Mouse (Mus musculus) thymus, adult 2 months (tissue): ENCODE data around the gene Nop56. TPM values are rescaled to one million over a fixed set of nuclear protein-coding genes. Genes with fewer than 3 reads are reported as not detected.

Experiments
- DNase-seq: peaks from one replicate; pipeline ENCODE4 v3.0.0; 2021
- H3K27ac ChIP-seq: fragments of 200-500 bp; 2 replicates; pipeline ENCODE4 v1.5.1; 2012; ENCODE audit warnings: low read length, control low read depth; ENCODE audit not compliant: control insufficient read depth, insufficient read depth
- H3K27me3 ChIP-seq: fragments of 200-500 bp; 2 replicates; pipeline ENCODE4 v1.6.1; 2012; ENCODE audit warnings: mild to moderate bottlenecking, low read length, moderate library complexity, mixed read lengths; ENCODE audit not compliant: control insufficient read depth, insufficient read depth
- H3K36me3 ChIP-seq: fragments of 200-500 bp; 2 replicates; pipeline ENCODE4 v1.6.1; 2012; ENCODE audit warnings: mild to moderate bottlenecking, low read length, moderate library complexity; ENCODE audit not compliant: control insufficient read depth, insufficient read depth
- H3K4me1 ChIP-seq: fragments of 200-500 bp; replicated peaks from 2 replicates; pipeline ENCODE4 v1.6.1; 2012; ENCODE audit warnings: low read length; ENCODE audit not compliant: control insufficient read depth, insufficient read depth
- H3K4me3 ChIP-seq: fragments of 200-500 bp; 2 replicates; pipeline ENCODE4 v1.5.1; 2012; ENCODE audit warnings: mild to moderate bottlenecking, low read length, control low read depth, moderate library complexity; ENCODE audit not compliant: control insufficient read depth, insufficient read depth
- CTCF ChIP-seq: fragments of 200-500 bp; IDR thresholded peaks from 2 replicates; pipeline ENCODE4 v1.5.1; 2012; ENCODE audit warnings: mild to moderate bottlenecking, control low read depth, low read length, moderate library complexity, borderline replicate concordance; ENCODE audit not compliant: control insufficient read depth, poor library complexity, insufficient read depth; ENCODE audit errors: extremely low read depth
- POLR2A ChIP-seq: fragments of 200-500 bp; IDR thresholded peaks from 2 replicates; pipeline ENCODE4 v1.6.1; 2012; ENCODE audit warnings: mild to moderate bottlenecking, low read length, control low read depth, moderate library complexity; ENCODE audit not compliant: control insufficient read depth, poor library complexity, insufficient read depth; ENCODE audit errors: extremely low read depth
- WGBS: fragments of 180-500 bp; shearing (Covaris S2); methylation state at CpG from one replicate; pipeline ENCODE4 v1.1.7; 2018; 5-methylcytosine and 5-hydroxymethylcytosine counted together
- polyA plus RNA-seq: library from polyadenylated mRNA; depleted of rRNA; stranded (reverse); fragments of >200 nt; gene quantifications from 2 replicates; pipeline ENCODE4 v1.2.3, GENCODE M21; 2012; rRNA removed

Gene Nop56
- polyA plus RNA-seq, 1 experiment, result 214 TPM

DNA sequence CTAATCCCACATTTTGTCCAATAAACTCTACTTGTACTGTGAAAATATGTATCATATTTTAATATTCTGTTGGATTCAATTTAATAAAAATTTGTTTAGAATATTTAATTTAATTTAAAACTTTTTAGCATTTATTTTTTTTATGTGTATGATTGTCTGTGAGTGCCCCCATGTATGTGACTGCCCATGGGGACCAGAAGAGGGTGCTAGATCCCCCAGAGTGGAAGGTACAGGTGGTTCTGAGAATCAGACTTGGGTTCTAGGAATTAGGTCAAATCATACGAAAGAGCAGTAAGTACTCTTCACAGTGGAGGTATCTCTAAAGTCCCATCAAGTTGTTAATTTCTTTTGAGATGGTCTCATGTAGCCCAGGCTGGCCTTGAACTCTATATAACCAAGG, 52.8 kb downstream of the Nop56 start:
- WGBS, result 51% methylated on average over 1 of the region's 1 CpGs

More for the DNA sequence above, 52.8 kb downstream of the Nop56 start:
- no peaks in the 10 kb centered on the region for H3K27me3 ChIP-seq
- DNase-seq, result no peak
- H3K4me3 ChIP-seq, result no peak overlapping the region
- no peaks in the 10 kb centered on the region for H3K4me1 ChIP-seq
- TF ChIP-seq CTCF, result no peak
- TF ChIP-seq POLR2A, result no peak
- no peak overlapping the region for H3K27ac ChIP-seq
- no peaks in the 10 kb centered on the region for H3K36me3 ChIP-seq

Other genes starting within 250 kb of the Nop56 start
- gene Tgm6, start 162.0 kb upstream of the Nop56 start, polyA plus RNA-seq, result 0.04 and 0.09 TPM in 2 replicates
- 476 and 492 TPM in 2 replicates for gene Snrpb, start 95.0 kb upstream of the Nop56 start, polyA plus RNA-seq
- not detected in 2 replicates for gene Tmc2, start 79.2 kb upstream of the Nop56 start, polyA plus RNA-seq
- gene Idh3b, start 10.1 kb downstream of the Nop56 start, polyA plus RNA-seq, result 205 and 237 TPM in 2 replicates
- 0.69 and 0.78 TPM in 2 replicates for gene Ebf4, start 20.7 kb downstream of the Nop56 start, polyA plus RNA-seq
- 7.2 and 9.6 TPM in 2 replicates for gene Cpxm1, start 123.1 kb downstream of the Nop56 start, polyA plus RNA-seq
- not detected in 2 replicates for gene Gm28372, start 130.8 kb downstream of the Nop56 start, polyA plus RNA-seq
- 0.26 TPM in 1 of 2 replicates, not detected in the other for gene 1700020A23Rik, start 130.8 kb downstream of the Nop56 start, polyA plus RNA-seq
- gene Tmem239, start 132.0 kb downstream of the Nop56 start, polyA plus RNA-seq, result not detected in 2 replicates
- 189 and 213 TPM in 2 replicates for gene Vps16, start 149.9 kb downstream of the Nop56 start, polyA plus RNA-seq
- gene Pced1a, start 150.3 kb downstream of the Nop56 start, polyA plus RNA-seq, result 42.8 and 44.7 TPM in 2 replicates
- 109 and 113 TPM in 2 replicates for gene Ptpra, start 175.8 kb downstream of the Nop56 start, polyA plus RNA-seq